Mouse (Mus musculus) hindbrain, embryonic 12.5 days (tissue): ENCODE data around the gene Akap9. TPM values are rescaled to one million over a fixed set of nuclear protein-coding genes. Genes with fewer than 3 reads are reported as not detected.
"Not testable (repeated sequence)": the region's sequence is repeated elsewhere in the genome, so short reads cannot be mapped to it uniquely, and the experiment has no call there.

Experiments used
- ATAC-seq: fragments of 200-750 bp; cut with Nextera tagmentation; 2 replicates; pipeline ENCODE4 v1.8.0; 2017; ENCODE audit warnings: moderate TSS enrichment; ENCODE audit not compliant: low FRiP score
- H3K27ac ChIP-seq: fragments of 300-500 bp; sonication (generic); 2 replicates; pipeline ENCODE4 v1.5.1; 2016; ENCODE audit warnings: mild to moderate bottlenecking
- H3K27me3 ChIP-seq: fragments of 300-500 bp; sonication (generic); 2 replicates; pipeline ENCODE4 v1.6.1; 2016; ENCODE audit warnings: mild to moderate bottlenecking
- H3K36me3 ChIP-seq: fragments of 300-500 bp; sonication (generic); 2 replicates; pipeline ENCODE4 v1.6.1; 2016; ENCODE audit warnings: mild to moderate bottlenecking
- H3K4me1 ChIP-seq: fragments of 300-500 bp; sonication (generic); 2 replicates; pipeline ENCODE4 v1.6.1; 2016
- H3K4me2 ChIP-seq: fragments of 300-500 bp; sonication (generic); replicated peaks from 2 replicates; pipeline ENCODE4 v1.6.1; 2016; ENCODE audit warnings: mild to moderate bottlenecking
- H3K4me3 ChIP-seq: fragments of 300-500 bp; sonication (generic); 2 replicates; pipeline ENCODE4 v1.5.1; 2016; ENCODE audit warnings: mild to moderate bottlenecking
- H3K9ac ChIP-seq: fragments of 300-500 bp; sonication (generic); 2 replicates; pipeline ENCODE4 v1.6.1; 2016; ENCODE audit warnings: mild to moderate bottlenecking, moderate library complexity
- H3K9me3 ChIP-seq: fragments of 300-500 bp; sonication (generic); replicated peaks from 2 replicates; pipeline ENCODE4 v1.6.1; 2016; ENCODE audit warnings: mild to moderate bottlenecking
- WGBS: fragments of 180-500 bp; shearing (Covaris S2); methylation state at CpG from one replicate; pipeline ENCODE4 v1.1.7; 2016; 5-methylcytosine and 5-hydroxymethylcytosine counted together
- polyA plus RNA-seq: library from polyadenylated mRNA; unstranded; fragments of >200 nt; fragmentation: Nextera tagmentation; extraction: Ambion mirVana; gene quantifications from 2 replicates; pipeline ENCODE4 v1.2.1, GENCODE M21; 2016

The Akap9 gene
- 308 and 312 TPM in 2 replicates for polyA plus RNA-seq

- Histone ChIP-seq H3K4me3 (peak within 1 kb of the TSS; percentile 94), H3K27ac (peak within 1 kb of the TSS; percentile 98), H3K27me3 (no peaks in the 10 kb centered on the region), H3K9me3 (no peaks in the 10 kb centered on the region), H3K36me3 (no peaks in the 10 kb centered on the region), H3K4me1 (peaks cover 20% of the 10 kb centered on the region), H3K4me2 (peak within 1 kb of the TSS; percentile 62), H3K9ac (peak within 1 kb of the TSS; percentile 99)
- ATAC-seq: peak; percentile 87
- WGBS: under 1% methylated on average over 62 of the region's 82 CpGs
Observed at GRCm38 (mm10) chr5:3927801-3928689, at the start of gene Akap9. Gene Akap9 (plus strand): TSS chr5:3928054.

GRCm38 (mm10) chr5:3886862-3887261 is 41.0 kb upstream of the Akap9 start:
- not testable (repeated sequence) for H3K4me1 ChIP-seq, H3K27me3 ChIP-seq, H3K9me3 ChIP-seq, H3K27ac ChIP-seq, H3K4me3 ChIP-seq, H3K4me2 ChIP-seq, H3K36me3 ChIP-seq, ATAC-seq, H3K9ac ChIP-seq
- 89% methylated on average over 7 of the region's 7 CpGs for WGBS

- no peaks in the 10 kb centered on the region for H3K27me3 ChIP-seq
- H3K4me1 ChIP-seq: peaks cover 6% of the 10 kb centered on the region; the same call in 1 of the 2 replicates
- no peak overlapping the region for H3K4me2 ChIP-seq
- no peak for ATAC-seq
- H3K27ac ChIP-seq: no peak overlapping the region
- no peaks in the 10 kb centered on the region for H3K36me3 ChIP-seq
- no peak overlapping the region for H3K9ac ChIP-seq
- H3K9me3 ChIP-seq: no peaks in the 10 kb centered on the region
- no peak overlapping the region for H3K4me3 ChIP-seq
Observed at GRCm38 (mm10) chr5:3889201-3889600, 38.7 kb upstream of the Akap9 start.

GRCm38 (mm10) chr5:3893459-3894293 is 34.2 kb upstream of the Akap9 start, which contains the start of gene Mterf1a:
Gene Mterf1a (minus strand): TSS chr5:3893933.
- 1% methylated on average over 11 of the region's 47 CpGs for WGBS
- not testable (repeated sequence) for H3K9me3 ChIP-seq, H3K27me3 ChIP-seq, H3K4me1 ChIP-seq, H3K36me3 ChIP-seq
- H3K4me2 ChIP-seq: peak within 1 kb of the TSS; percentile 59
- H3K4me3 ChIP-seq: peak within 1 kb of the TSS; percentile 38
- H3K9ac ChIP-seq: peak within 1 kb of the TSS; percentile 52
- peak; percentile 100 for ATAC-seq
- H3K27ac ChIP-seq: 0 out of 2 replicates have a peak within 1 kb of the TSS, but pooled peaks have one; percentile 18

GRCm38 (mm10) chr5:3894294-3894619 is 33.6 kb upstream of the Akap9 start:
- H3K36me3 ChIP-seq, H3K9ac ChIP-seq, H3K27ac ChIP-seq, H3K27me3 ChIP-seq, ATAC-seq, H3K4me2 ChIP-seq, H3K4me1 ChIP-seq, H3K4me3 ChIP-seq, H3K9me3 ChIP-seq: not testable (repeated sequence)
- WGBS: 97% methylated on average over 4 of the region's 4 CpGs

GRCm38 (mm10) chr5:3905471-3905870 is 22.4 kb upstream of the Akap9 start:
- no peaks in the 10 kb centered on the region for H3K27me3 ChIP-seq
- ATAC-seq: no peak
- no peak overlapping the region for H3K4me3 ChIP-seq
- H3K9me3 ChIP-seq: no peaks in the 10 kb centered on the region
- no peak overlapping the region for H3K4me2 ChIP-seq
- WGBS: 80% methylated on average over 2 of the region's 2 CpGs
- H3K36me3 ChIP-seq: no peaks in the 10 kb centered on the region
- no peak overlapping the region for H3K9ac ChIP-seq
- H3K27ac ChIP-seq: no peak overlapping the region
- H3K4me1 ChIP-seq: no peaks in the 10 kb centered on the region

- Histone ChIP-seq H3K36me3 (no peaks in the 10 kb centered on the region), H3K4me1 (no peaks in the 10 kb centered on the region), H3K4me2 (no peak overlapping the region), H3K4me3 (no peak overlapping the region), H3K27ac (no peak overlapping the region), H3K9ac (no peak overlapping the region), H3K9me3 (no peaks in the 10 kb centered on the region), H3K27me3 (no peaks in the 10 kb centered on the region)
- WGBS: 86% methylated on average over 2 of the region's 2 CpGs
- no peak for ATAC-seq
Observed at GRCm38 (mm10) chr5:3922350-3922749, 5.5 kb upstream of the Akap9 start.

GRCm38 (mm10) chr5:3926666-3927065 is 1.2 kb upstream of the Akap9 start:
- WGBS: 22% methylated on average over 4 of the region's 4 CpGs
- peaks cover 18% of the 10 kb centered on the region for H3K4me1 ChIP-seq
- H3K4me3 ChIP-seq: no peak overlapping the region
- no peaks in the 10 kb centered on the region for H3K9me3 ChIP-seq
- H3K27ac ChIP-seq: no peak overlapping the region
- no peak for ATAC-seq
- H3K36me3 ChIP-seq: no peaks in the 10 kb centered on the region
- peak overlapping the region; percentile 62; the same call in 1 of the 2 replicates for H3K4me2 ChIP-seq
- no peak overlapping the region for H3K9ac ChIP-seq
- no peaks in the 10 kb centered on the region for H3K27me3 ChIP-seq

- no peaks in the 10 kb centered on the region for H3K27me3 ChIP-seq
- peak overlapping the region; percentile 98 for H3K27ac ChIP-seq
- no peaks in the 10 kb centered on the region for H3K9me3 ChIP-seq
- 2% methylated on average over 12 of the region's 12 CpGs for WGBS
- H3K9ac ChIP-seq: peak overlapping the region; percentile 99
- peak overlapping the region; percentile 62 for H3K4me2 ChIP-seq
- H3K36me3 ChIP-seq: no peaks in the 10 kb centered on the region
- peak overlapping the region; percentile 94 for H3K4me3 ChIP-seq
- H3K4me1 ChIP-seq: peaks cover 20% of the 10 kb centered on the region
- peak; percentile 60 for ATAC-seq
Observed at GRCm38 (mm10) chr5:3928690-3929046, 814 bp downstream of the Akap9 start.

GRCm38 (mm10) chr5:3930760-3931159 is 2.9 kb downstream of the Akap9 start:
- H3K27ac ChIP-seq: no peak overlapping the region
- no peaks in the 10 kb centered on the region for H3K9me3 ChIP-seq
- H3K4me3 ChIP-seq: peak overlapping the region; percentile 94; the same call in 1 of the 2 replicates
- WGBS: 61% methylated on average over 5 of the region's 5 CpGs
- no peaks in the 10 kb centered on the region for H3K27me3 ChIP-seq
- ATAC-seq: no peak
- H3K9ac ChIP-seq: no peak overlapping the region
- no peaks in the 10 kb centered on the region for H3K36me3 ChIP-seq
- H3K4me1 ChIP-seq: peaks cover 20% of the 10 kb centered on the region
- H3K4me2 ChIP-seq: peak overlapping the region; percentile 62

- H3K9ac ChIP-seq: no peak overlapping the region
- no peak overlapping the region for H3K4me3 ChIP-seq
- 80% methylated on average over 3 of the region's 3 CpGs for WGBS
- no peaks in the 10 kb centered on the region for H3K36me3 ChIP-seq
- H3K27ac ChIP-seq: no peak overlapping the region
- H3K4me1 ChIP-seq: peaks cover 20% of the 10 kb centered on the region
- H3K4me2 ChIP-seq: no peak overlapping the region
- ATAC-seq: no peak
- no peaks in the 10 kb centered on the region for H3K27me3 ChIP-seq
- no peaks in the 10 kb centered on the region for H3K9me3 ChIP-seq
Observed at GRCm38 (mm10) chr5:3931636-3932035, 3.8 kb downstream of the Akap9 start.

GRCm38 (mm10) chr5:3933551-3933950 is 5.7 kb downstream of the Akap9 start:
- Histone ChIP-seq H3K36me3 (no peaks in the 10 kb centered on the region), H3K4me1 (peaks cover 20% of the 10 kb centered on the region), H3K27ac (no peak overlapping the region), H3K4me3 (no peak overlapping the region), H3K9me3 (no peaks in the 10 kb centered on the region), H3K4me2 (no peak overlapping the region), H3K9ac (no peak overlapping the region), H3K27me3 (no peaks in the 10 kb centered on the region)
- WGBS: 92% methylated on average over 3 of the region's 3 CpGs
- ATAC-seq: no peak
